Comparison of ENCODE assay signal across 23 mouse cellular contexts in genomic region chr13:62910206-62910605, GRCm38 (mm10). TPM values are rescaled to one million over a fixed set of nuclear protein-coding genes. Genes with fewer than 3 reads are reported as not detected.
"Had no signal": no experiment of that assay in that cellular context is flagged by ENCODE, and none has a peak within 500 bp of the region (broad histone marks: within the 10 kb centered on the region; RNA-seq: fewer than 3 reads in every experiment).

No protein-coding gene starts in this region.

- ATAC-seq: inflammation-experienced regulatory T-cells, adult 6 months; intestine, embryonic 16.5 days; midbrain, embryonic 15.5 days had no signal

- H3K4me2 ChIP-seq: limb, embryonic 12.5 days; limb, embryonic 15.5 days; midbrain, embryonic 15.5 days; neural tube, embryonic 12.5 days had no signal

- H3K9ac ChIP-seq: limb, embryonic 12.5 days; limb, embryonic 15.5 days; midbrain, embryonic 15.5 days; neural tube, embryonic 12.5 days had no signal

- H3K9me3 ChIP-seq: limb, embryonic 12.5 days; limb, embryonic 15.5 days; megakaryocyte, embryonic 14.5 days; midbrain, embryonic 10.5 days; midbrain, embryonic 15.5 days; neural tube, embryonic 12.5 days had no signal

- H3K36me3 ChIP-seq: limb, embryonic 12.5 days; limb, embryonic 15.5 days; midbrain, embryonic 10.5 days; midbrain, embryonic 15.5 days; neural tube, embryonic 12.5 days had no signal

- H3K27me3 ChIP-seq: limb, embryonic 12.5 days; limb, embryonic 15.5 days; midbrain, embryonic 15.5 days; neural tube, embryonic 12.5 days had no signal

- H3K4me1 ChIP-seq: megakaryocyte, embryonic 14.5 days; midbrain, embryonic 15.5 days had no signal

- DNase-seq: kidney, adult 18-20 months; kidney, adult 9 months; kidney, postnatal 14 days; kidney, postnatal 4 days; left cerebral cortex, postnatal 4 days; lung, adult 2 months; lung, postnatal 36 days; retina, postnatal 1 day; thymus, adult 18-20 months; thymus, postnatal 36 days had no signal

- H3K27ac ChIP-seq: limb, embryonic 12.5 days; limb, embryonic 15.5 days; midbrain, embryonic 10.5 days; midbrain, embryonic 15.5 days; neural tube, embryonic 12.5 days had no signal

- H3K4me3 ChIP-seq: limb, embryonic 12.5 days; limb, embryonic 15.5 days; megakaryocyte, embryonic 14.5 days; midbrain, embryonic 10.5 days; midbrain, embryonic 15.5 days; neural tube, embryonic 12.5 days had no signal

RNA-seq across cellular contexts. Expression of gene Fbp1, which starts 22.1 kb away (rescaled TPM):
- total RNA-seq: neutrophil, adult 5-6 weeks had no signal
- polyA plus RNA-seq: inflammation-experienced regulatory T-cells, adult 6 months had no signal

RNA-seq across cellular contexts. Expression of gene Fbp2, which starts 52.0 kb away (rescaled TPM):
- total RNA-seq: layer of hippocampus, adult 18-20 months; layer of hippocampus, postnatal 25 days; left cerebral cortex, adult 18-20 months; neutrophil, adult 5-6 weeks had no signal
- polyA plus RNA-seq: inflammation-experienced regulatory T-cells, adult 6 months; midbrain, embryonic 10.5 days; neural tube, embryonic 12.5 days; spleen, adult 2 months had no signal
